Mouse (Mus musculus) testis, postnatal 10 days (tissue): ENCODE measurements around the gene Cd37.

Experiments used
- DNase-seq: peaks from one replicate; pipeline ENCODE4 v3.0.0; 2021; ENCODE audit warnings: low spot score

Cd37 gene

DNA sequence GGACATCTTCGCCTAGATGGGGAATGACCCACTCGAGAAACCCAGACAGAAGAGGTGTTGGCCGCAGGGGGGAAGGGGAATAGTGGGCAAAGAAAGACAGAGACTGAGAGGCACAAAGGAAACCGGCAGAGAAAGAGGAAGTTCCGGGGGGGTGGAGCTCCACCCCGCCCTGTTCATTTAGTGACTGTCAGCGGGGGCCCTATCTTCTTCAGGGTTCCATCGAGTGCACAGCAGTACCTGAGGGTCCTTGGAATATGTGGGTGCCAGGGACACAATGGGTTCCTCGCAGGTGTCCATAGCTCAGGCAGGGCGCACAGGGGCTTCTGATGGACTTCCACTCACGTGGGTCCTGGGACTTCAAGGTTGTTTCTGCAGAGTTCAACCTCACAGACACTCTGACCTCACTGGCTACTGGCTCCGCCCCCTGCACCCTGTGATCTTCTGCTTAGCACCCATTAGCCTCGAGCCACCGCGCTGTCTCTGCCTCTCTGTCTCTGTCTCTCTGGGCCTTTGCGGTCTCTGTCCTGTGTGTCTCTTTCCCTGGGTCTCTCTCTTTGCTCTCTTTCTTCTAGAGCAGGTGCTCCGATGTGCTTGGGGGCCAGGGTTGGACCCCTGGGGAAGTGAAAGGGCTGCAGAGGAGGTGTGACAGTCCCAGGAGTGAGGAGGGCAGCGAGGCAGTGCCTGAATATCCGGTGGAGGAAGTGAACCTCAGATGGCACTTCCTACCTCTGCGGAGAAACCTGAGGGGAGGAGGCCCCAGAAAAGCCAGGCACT lies at the start of gene Cd37:
Cd37 (minus strand) TSS at position 393 of the 774 bp plus-strand sequence.
- DNase-seq = peak; percentile 52

- DNase-seq = no peak
Observed at GRCm38 (mm10) chr7:45286486-45286885, 47.6 kb upstream of the Cd37 start.

GRCm38 (mm10) chr7:45277136-45277760 lies 38.3 kb upstream of the Cd37 start, which contains the start of gene Slc6a21:
Slc6a21 (plus strand) TSS chr7:45277513.
- peak; percentile 88 for DNase-seq

DNA sequence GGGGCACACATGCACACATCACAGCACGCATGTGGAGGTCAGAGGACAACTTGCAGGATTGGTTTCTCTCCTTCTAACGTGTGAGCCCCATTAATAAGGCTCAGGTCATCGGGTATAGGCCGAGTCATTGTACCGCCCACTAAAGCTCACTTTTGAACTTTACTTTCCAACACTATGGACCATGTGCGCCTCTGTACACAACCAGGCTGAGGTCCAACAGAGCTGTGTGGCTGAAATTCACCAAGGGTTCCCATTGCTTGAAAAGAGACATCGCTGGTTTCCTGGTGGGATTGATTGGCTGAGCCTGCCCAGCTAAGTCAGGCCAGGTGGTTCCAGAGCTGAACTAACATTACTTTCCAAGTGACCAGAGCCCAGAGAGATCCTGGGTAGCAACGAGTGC lies 34.8 kb upstream of the Cd37 start:
- no peak for DNase-seq

GRCm38 (mm10) chr7:45272786-45273412 lies 34.0 kb upstream of the Cd37 start:
- no peak for DNase-seq

DNA sequence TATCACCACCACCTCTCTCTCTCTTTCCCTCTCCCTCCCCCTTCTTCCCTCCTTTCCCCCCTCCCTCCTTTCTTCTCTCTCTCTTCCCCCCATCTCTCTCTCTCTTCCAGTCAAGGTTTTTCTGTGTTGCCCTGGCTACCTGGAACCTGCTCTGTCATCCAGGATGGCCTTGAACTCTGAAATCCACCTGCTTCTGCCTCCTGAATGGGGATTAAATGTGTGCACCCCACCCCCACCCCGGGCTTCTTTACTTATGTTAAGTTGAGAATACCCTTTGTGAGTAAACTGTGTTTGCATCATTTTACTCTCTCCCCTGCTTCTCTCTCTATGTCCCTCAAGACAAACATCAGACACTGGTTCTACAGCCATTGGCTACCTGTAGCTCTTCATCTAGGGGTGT lies 26.6 kb upstream of the Cd37 start:
- DNase-seq = no peak

- DNase-seq = no peak
Observed at GRCm38 (mm10) chr7:45264348-45264747, 25.4 kb upstream of the Cd37 start.

DNA sequence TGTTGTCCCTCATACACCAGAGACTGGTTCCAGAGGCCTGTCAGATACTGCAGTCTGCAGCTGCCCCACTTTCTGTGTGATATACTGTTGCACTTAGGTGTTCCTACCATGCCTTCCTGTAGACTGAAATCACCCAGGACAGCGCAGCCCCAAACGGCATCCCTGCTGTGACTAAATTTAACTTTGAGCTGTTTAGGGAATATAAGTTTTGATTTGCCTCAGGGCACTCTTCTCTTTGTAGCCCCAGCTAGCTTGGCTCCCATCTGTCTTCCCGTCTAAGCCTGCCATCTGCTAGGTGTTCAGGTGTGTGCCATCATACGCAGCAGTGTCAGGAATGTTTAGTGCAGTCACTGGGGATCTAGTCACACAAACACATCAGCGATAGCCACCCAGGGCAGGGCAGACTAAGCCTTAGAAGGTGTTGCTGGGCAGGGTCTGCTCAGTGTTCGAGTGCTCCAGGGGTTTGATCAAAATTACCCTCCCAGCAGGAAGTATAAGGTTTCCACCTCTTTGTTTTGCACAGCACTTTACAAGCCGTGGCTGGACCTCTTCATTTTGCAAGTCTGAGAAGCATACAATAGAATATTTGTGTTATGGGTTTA lies 24.2 kb upstream of the Cd37 start:
- DNase-seq = peak; percentile 22

- DNase-seq = peak; percentile 30
Observed at GRCm38 (mm10) chr7:45262266-45262665, 23.4 kb upstream of the Cd37 start.

GRCm38 (mm10) chr7:45259281-45259680 lies 20.4 kb upstream of the Cd37 start:
- peak; percentile 33 for DNase-seq

DNA sequence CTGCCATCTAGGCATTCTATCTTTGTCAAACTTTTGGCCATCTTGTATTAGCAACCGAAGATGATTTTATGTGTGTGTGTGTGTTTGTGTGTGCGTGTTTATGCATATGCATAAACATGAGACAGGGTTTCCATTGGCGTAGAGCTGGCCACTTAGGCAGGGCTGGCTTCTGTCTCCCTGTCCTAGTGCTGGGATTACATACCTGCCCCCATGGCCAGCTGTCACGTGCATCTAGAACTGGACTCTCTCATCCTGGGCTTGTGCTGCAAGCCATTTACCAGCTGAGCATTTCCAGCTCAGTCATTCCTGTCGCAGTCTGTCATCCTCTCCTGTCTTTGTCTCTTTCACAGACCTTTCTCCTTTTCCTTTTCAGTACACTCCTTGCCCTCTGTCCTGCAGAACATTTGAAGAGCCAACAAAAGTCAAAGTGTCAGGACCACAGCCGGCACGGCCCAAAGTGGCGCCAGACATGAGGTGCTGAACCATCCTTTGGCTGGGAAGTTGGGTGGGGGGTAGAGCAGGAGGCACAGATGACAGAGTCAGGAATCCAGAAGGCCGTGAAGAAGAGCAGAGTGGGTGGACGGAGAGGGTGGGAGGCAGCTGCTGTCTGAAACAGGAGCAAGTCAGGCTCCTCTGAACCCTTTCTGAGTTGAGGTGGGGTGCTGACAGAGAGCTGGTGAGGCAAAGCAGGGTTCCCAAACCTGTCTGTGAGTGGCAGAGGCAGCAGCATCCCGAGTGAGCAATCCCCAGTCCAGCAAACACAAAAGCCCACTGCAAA lies 18.3 kb upstream of the Cd37 start:
- DNase-seq = peak; percentile 33

DNA sequence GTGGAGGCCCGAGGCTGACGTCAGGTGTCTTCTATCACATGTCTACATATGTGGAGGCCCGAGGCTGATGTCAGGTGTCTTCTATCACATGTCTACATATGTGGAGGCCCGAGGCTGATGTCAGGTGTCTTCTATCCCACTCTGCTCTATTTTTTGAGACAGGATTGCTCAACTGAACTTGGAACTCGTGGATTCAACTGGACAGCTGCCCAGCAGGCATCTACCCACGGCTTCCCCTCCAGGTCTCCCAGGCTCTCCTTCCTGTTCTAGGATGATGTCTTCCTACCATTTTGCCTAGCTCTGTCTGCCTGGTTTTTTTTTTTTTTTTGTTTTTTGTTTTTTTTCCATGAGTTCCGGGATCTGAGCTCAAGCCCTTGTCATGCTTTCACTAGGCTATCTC lies 16.9 kb upstream of the Cd37 start:
- peak; percentile 41 for DNase-seq

GRCm38 (mm10) chr7:45253806-45254205 lies 14.9 kb upstream of the Cd37 start:
- DNase-seq = peak; percentile 28

DNA sequence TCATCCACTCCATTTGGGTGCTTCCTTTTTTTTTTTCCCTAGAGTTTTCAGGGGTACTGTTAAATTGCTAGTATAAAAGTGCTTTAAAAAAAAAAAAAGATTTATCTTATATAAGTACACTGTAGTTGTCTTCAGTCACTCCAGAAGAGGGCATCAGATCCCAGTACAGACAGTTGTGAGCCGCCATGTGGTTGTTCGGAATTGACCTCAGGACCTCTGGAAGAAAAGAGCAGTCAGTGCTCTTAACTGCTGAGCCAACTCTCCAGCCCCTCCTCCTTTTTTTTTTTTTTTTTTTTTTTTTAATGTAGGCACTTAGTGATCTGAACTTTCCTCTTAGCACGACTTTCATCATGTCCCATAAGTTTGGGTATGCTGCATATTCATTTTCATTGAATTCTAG lies 8.8 kb upstream of the Cd37 start:
- DNase-seq = peak; percentile 21

DNA sequence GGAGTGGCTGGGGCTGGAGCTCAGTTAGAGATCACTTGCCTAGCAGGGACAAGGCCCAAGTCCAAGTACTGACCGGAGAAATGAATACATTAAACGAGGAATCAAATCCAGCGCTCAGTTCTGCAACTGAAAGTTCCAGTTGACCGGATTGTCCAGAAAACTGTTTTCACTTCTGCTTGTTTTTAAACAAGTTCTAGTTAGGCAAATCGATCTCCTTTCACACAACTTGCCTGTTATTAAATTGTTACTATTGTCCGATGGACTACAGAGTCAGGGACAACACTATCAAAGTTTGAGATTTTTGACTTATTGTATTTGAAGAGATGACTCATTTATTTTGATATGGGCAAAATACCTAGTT lies 2.5 kb upstream of the Cd37 start:
- no peak for DNase-seq

GRCm38 (mm10) chr7:45240633-45241388 lies 1.9 kb upstream of the Cd37 start, which contains the start of gene Slc6a16:
Slc6a16 (plus strand) TSS chr7:45241085.
- peak; percentile 82 for DNase-seq

GRCm38 (mm10) chr7:45240109-45240508 lies 1.2 kb upstream of the Cd37 start:
- peak; percentile 32 for DNase-seq

DNA sequence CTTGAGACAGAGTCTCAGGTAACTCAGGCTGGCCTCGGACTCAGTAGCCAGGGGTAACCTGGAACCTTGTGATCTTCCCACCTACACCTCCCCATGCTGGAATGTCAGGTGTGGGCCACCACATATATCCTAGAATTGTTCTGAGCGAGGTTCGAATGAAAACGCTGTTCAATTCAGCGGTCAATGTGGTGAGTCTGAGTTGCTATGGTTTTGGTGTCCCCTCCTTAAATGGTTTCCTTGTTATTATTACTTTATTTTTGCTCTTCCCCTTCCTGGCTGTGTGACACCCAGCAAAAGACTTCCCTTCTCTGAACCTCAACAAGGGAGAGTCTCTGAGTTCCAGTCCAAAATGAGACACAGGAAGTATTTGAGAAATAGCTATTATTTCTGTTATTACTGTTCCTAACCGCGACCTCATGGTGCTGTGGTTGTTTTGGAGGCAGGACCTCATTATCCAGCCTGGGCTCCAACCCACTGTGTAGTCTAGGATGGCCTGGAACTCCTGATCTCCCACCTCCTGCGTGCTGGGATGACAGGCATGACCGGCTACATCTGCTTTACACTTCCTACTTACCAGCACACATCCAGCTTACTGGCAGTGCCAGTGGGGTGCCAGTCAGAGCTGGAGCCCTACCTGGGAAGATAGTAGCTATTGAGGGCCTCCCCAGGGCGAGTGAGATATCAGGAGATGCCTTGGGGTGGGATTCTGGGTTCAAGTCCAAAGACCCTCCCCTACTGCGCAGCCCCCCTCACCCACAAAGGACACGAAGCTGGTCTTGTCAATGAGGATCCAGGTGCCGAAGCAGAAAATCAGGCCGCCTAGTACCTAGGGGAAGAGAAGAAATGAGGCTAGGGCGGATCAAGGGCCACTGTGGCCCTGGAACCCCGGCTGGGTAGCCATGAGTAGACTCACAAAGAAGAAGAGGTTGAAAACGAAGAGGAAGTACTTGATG lies 892 bp downstream of the Cd37 start:
- DNase-seq = peak; percentile 35

GRCm38 (mm10) chr7:45235656-45236180 lies 3.2 kb downstream of the Cd37 start:
- peak; percentile 33 for DNase-seq
